Mouse (Mus musculus) mature B cell (primary cell): ENCODE results near the gene March5.
"Not testable (repeated sequence)": the region's sequence is repeated elsewhere in the genome, so short reads cannot be mapped to it uniquely, and the experiment has no call there.

Source experiments
- in situ Hi-C: fragments of 300-500 bp; cut with MboI; formaldehyde crosslinking; loops from 2 replicates; pipeline ENCODE4 v1.14.3; 2019

March5 gene

GRCm38 (mm10) chr19:37207303-37208175, at the start of gene March5:
TSS of gene March5 (plus strand) at chr19:37207543.
- in situ Hi-C loops = no loop called here

DNA sequence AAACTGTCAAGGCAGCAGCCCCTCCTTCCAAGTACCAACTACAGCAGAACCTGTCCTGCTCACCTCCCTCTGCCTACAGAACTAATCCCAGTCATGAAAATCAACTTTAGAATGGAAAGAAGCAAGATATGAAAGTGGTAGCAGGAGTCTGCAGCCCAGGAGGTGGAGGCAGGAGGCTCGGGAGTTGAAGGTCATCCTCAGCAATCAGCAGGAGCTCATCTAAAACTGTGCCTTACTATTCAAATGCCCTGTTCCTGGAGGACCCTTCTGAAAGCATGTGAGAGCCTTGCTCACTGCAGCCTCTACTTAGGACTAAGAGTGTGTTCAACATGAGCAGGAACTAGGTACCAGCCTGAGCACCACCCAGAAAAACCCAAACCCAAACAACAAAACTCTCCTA, 35.2 kb upstream of the March5 start:
- in situ Hi-C loops = no loop called here

- in situ Hi-C loops = no loop called here
Measured at GRCm38 (mm10) chr19:37172566-37173130, 34.7 kb upstream of the March5 start.

GRCm38 (mm10) chr19:37173331-37174115, 33.8 kb upstream of the March5 start:
- in situ Hi-C loops = no loop called here

GRCm38 (mm10) chr19:37174116-37174715, 33.1 kb upstream of the March5 start:
- in situ Hi-C loops = no loop called here

DNA sequence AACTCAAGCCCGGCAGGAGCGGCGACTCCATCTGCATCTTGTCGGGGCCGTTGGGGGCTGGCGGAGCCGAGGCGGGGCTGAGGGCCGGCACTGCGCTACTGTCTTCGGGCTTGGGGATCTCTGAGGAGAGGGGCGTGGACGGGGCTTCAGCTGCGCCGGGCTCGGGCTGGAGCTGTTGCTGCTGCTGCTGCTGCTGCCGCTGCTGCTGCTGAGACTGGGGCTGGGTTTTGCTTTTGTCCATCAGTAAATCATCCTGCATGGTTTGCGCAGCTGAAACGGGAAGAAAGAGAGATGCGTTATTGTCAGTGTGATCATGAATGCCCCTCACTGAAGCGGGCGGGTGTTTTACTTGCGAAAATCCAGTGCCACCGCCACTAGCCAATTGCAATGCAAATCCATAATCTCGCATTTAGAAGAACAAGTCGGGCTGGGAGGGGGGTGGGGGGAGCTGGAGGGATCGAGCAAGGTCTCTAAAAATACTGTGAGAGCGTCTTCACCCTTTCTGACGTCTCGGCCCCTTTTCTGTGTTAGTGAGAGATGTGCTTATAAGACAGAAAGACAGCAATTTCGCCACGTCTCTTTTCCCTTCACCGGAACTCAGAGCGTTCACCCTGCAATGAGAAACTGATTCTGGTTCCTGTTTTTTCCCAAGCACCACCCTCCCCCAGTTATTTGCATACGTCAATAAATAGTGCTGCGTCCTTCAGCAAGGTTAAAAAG, 32.5 kb upstream of the March5 start:
- in situ Hi-C loops = no loop called here

DNA sequence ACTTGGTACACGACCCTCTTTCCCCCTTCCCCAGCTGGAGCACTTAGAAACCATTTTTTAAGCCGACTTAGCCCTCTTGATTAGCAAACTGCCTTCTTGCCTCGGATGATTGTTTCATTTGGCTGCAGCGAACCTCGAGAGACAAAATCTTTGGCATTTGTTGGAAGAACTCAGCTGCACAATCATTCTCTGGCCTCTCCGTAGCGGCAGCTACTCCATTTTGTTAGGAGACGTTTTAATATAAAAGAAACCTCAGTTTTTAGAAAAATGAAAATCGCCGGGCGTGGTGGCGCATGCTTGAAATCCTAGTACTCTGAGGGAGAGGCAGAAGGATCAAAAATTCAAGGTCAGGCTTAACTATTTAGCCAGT, 31.9 kb upstream of the March5 start:
- in situ Hi-C loops = no loop called here

DNA sequence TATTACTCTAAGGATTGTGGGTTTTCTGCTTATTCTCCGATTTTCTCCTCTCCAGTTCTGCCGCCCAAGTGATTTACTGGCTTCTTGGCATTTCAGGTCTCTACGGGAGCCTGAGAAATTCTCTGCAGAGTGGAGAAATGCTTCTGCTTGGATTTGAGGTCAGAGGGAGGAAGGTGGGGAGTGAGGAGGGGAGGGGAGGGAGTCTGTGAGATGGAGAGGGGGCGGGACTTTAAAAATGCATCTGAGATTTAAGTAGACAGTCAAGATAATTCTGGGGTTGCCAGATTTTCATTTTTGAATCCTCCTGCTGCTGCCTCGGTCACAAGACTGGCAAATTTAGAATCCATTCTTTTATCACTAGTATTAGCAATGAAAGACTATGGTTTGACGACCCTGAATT, 31.4 kb upstream of the March5 start:
- in situ Hi-C loops = no loop called here

DNA sequence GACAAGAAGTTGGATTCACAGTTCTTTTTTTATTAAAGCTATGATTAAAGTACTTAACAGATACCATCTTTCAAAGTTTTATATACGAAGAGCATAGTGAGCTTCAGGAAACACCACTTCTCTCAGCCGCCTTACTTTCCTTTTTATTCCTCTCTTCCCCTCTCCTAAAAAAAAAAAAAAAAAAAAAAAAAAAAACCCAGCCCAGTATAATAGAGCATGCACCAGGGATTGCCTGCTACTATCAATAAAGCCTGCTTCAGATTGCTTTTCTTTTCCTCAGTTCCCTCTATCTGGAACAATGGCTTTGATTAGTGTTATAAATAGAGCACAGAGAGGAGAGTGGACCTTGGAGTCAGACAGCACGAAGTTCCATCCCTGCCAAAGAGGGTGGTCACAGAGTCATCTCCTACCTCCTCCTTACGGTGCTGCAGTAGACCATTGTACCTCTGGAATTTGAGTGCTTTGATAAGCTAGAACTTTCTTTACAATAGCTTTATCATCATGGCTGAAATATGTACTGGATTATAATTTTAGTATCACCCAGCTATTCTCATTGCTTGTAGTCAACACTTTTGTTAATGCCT, 30.4 kb upstream of the March5 start:
- in situ Hi-C loops = no loop called here

- in situ Hi-C loops = no loop called here
Measured at GRCm38 (mm10) chr19:37177819-37178708, 29.3 kb upstream of the March5 start.

DNA sequence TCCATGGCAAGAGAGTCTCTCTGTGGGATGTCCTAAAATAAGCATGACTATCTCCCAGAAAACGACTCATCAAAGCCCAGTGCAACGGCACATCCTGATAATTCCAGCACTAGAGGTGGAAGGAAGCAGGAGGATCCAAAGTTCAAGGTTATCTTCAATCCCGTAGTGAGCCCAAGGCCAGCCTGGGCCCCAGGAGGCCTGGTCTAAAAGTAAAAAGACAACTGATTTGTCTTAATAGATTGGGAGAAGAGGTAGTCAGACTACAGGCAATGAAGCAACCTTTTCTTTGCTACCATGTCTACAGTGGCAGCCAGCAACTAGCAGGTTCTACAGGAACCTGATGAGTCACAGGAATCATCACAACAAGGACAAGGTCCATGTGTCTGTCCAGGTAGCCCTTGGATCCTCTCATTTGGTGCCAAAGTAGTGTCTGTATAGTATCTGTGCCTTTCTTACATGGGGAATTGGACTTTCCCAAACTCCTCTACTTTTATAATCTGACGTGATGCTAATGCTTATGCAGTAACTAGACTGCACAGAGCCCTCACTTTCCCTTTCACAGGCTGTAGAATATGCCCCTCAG, 18.9 kb upstream of the March5 start:
- in situ Hi-C loops = no loop called here

GRCm38 (mm10) chr19:37192475-37193058, 14.8 kb upstream of the March5 start:
- in situ Hi-C loops = no loop called here

- in situ Hi-C loops = no loop called here
Measured at GRCm38 (mm10) chr19:37198165-37198880, 9.0 kb upstream of the March5 start.

- in situ Hi-C loops = no loop called here
Measured at GRCm38 (mm10) chr19:37199889-37200288, 7.5 kb upstream of the March5 start.

- in situ Hi-C loops = no loop called here
Measured at GRCm38 (mm10) chr19:37203371-37203770, 4.0 kb upstream of the March5 start.

GRCm38 (mm10) chr19:37205155-37205554, 2.2 kb upstream of the March5 start:
- in situ Hi-C loops = not testable (repeated sequence)

- in situ Hi-C loops = no loop called here
Measured at GRCm38 (mm10) chr19:37206641-37207302, 571 bp upstream of the March5 start.

GRCm38 (mm10) chr19:37208176-37208755, 923 bp downstream of the March5 start, which contains the start of gene Cpeb3:
TSS of gene Cpeb3 (minus strand) at chr19:37208601.
- in situ Hi-C loops = no loop called here
